Mouse (Mus musculus): ENCODE results near the gene Zfyve9.

Gene Zfyve9

GRCm38 (mm10) chr4:108780057-108780863 is at the start of gene Zfyve9:
Zfyve9 (minus strand) TSS chr4:108780798.
- peak; percentile 76 to 79 for DNase-seq (ENCODE audit: low spot score in 2 of 2)

- no peak for DNase-seq (ENCODE audit: low spot score in 2 of 2)
Observed at GRCm38 (mm10) chr4:108826643-108827042, 46.0 kb upstream of the Zfyve9 start.

GRCm38 (mm10) chr4:108826096-108826495 is 45.5 kb upstream of the Zfyve9 start:
- no peak for DNase-seq (ENCODE audit: low spot score in 2 of 2)

- no peak for DNase-seq (ENCODE audit: low spot score in 2 of 2)
Observed at GRCm38 (mm10) chr4:108825677-108826076, 45.1 kb upstream of the Zfyve9 start.

- no peak for DNase-seq (ENCODE audit: low spot score in 2 of 2)
Observed at GRCm38 (mm10) chr4:108811550-108811949, 31.0 kb upstream of the Zfyve9 start.

GRCm38 (mm10) chr4:108811142-108811541 is 30.5 kb upstream of the Zfyve9 start:
- no peak for DNase-seq (ENCODE audit: low spot score in 2 of 2)

- DNase-seq (ENCODE audit: low spot score in 2 of 2) = no peak
Observed at GRCm38 (mm10) chr4:108803535-108803934, 22.9 kb upstream of the Zfyve9 start.

- DNase-seq (ENCODE audit: low spot score in 2 of 2) = peak; percentile 62 to 79
Observed at GRCm38 (mm10) chr4:108798083-108798830, 17.7 kb upstream of the Zfyve9 start.

- DNase-seq (ENCODE audit: low spot score in 2 of 2) = no peak
Observed at GRCm38 (mm10) chr4:108796701-108797100, 16.1 kb upstream of the Zfyve9 start.

- DNase-seq (ENCODE audit: low spot score in 2 of 2) = no peak
Observed at GRCm38 (mm10) chr4:108793941-108794340, 13.3 kb upstream of the Zfyve9 start.

- DNase-seq (ENCODE audit: low spot score in 2 of 2) = no peak
Observed at GRCm38 (mm10) chr4:108790507-108790906, 9.9 kb upstream of the Zfyve9 start.

GRCm38 (mm10) chr4:108789258-108789936 is 8.8 kb upstream of the Zfyve9 start:
- DNase-seq (ENCODE audit: low spot score in 2 of 2) = no peak

- peak; percentile 36 to 38 for DNase-seq (ENCODE audit: low spot score in 2 of 2)
Observed at GRCm38 (mm10) chr4:108782421-108783085, 2.0 kb upstream of the Zfyve9 start.

GRCm38 (mm10) chr4:108781596-108781995 is 998 bp upstream of the Zfyve9 start:
- DNase-seq (ENCODE audit: low spot score in 2 of 2) = no peak

GRCm38 (mm10) chr4:108780864-108781205 is 237 bp upstream of the Zfyve9 start:
- no peak for DNase-seq (ENCODE audit: low spot score in 2 of 2)

GRCm38 (mm10) chr4:108779763-108780056 is 888 bp downstream of the Zfyve9 start:
- no peak for DNase-seq (ENCODE audit: low spot score in 2 of 2)

- no peak for DNase-seq (ENCODE audit: low spot score in 2 of 2)
Observed at GRCm38 (mm10) chr4:108768527-108768926, 12.1 kb downstream of the Zfyve9 start.

GRCm38 (mm10) chr4:108759583-108759982 is 21.0 kb downstream of the Zfyve9 start:
- no peak for DNase-seq (ENCODE audit: low spot score in 2 of 2)

- DNase-seq (ENCODE audit: low spot score in 2 of 2) = no peak
Observed at GRCm38 (mm10) chr4:108746160-108746873, 34.3 kb downstream of the Zfyve9 start.

- DNase-seq (ENCODE audit: low spot score in 2 of 2) = no peak
Observed at GRCm38 (mm10) chr4:108731582-108731981, 49.0 kb downstream of the Zfyve9 start.

GRCm38 (mm10) chr4:108730450-108730849 is 50.1 kb downstream of the Zfyve9 start:
- DNase-seq (ENCODE audit: low spot score in 2 of 2) = no peak

All from right cerebral cortex, postnatal 10 days (tissue).